Mouse (Mus musculus): ENCODE measurements at regions not wholly inside any gene's neighbourhood (a gene's known extent, or its start where the extent isn't known, plus 50 kb on each side); places are given as distances from the start of the nearest gene placed in this dataset.

DNA sequence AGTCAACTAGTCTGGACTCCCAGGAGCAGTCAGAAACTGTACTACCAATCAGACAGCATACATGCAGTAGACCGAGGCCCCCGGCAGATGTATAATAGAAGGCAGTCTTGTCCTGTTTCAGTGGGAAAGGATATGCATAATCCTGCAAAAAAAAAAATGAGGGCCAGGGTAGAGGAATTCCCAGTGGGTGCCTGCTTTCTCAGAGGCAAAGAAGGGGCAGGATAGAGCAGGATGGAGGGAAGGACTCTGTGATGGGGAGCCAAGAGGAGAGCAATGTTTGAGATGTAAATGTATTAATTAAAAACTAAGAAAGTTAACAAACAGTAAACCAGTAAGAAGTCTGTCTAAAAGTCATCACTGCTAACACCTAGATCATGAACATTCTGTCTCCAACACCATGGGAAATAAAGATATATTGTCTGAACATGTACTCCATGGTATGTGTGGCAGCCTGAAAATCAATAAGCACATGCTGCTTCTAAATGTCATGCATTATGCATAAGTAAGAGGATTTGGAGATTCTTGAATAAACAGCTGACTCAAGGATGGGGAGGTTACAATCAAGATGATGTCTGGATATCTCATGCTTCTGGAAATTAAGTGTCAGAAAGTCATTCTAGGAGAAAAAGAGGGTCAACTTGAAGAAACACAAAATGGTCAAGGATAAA lies 1485.3 kb downstream of the Naaladl2 start:
- no peak overlapping the region for H3K4me3 ChIP-seq (ENCODE audit: low read depth, low read length)
- ATAC-seq (no peak), DNase-seq (ENCODE audit: low spot score) (no peak)
- TF ChIP-seq EP300 (IDR thresholded peaks at IDR 0.05) (no peak), CTCF (IDR thresholded peaks at IDR 0.05) (no peak)
- H3K9ac ChIP-seq (replicated peaks; ENCODE audit: low read depth): no peak overlapping the region
- H3K36me3 ChIP-seq (ENCODE audit: insufficient read depth, low read length): no peaks in the 10 kb centered on the region
- no peak overlapping the region for H3K27ac ChIP-seq (ENCODE audit: low read length)
- no peaks in the 10 kb centered on the region for H3K4me1 ChIP-seq (ENCODE audit: insufficient read depth, low read depth, low read length)
- WGBS: 92% methylated on average over 2 of the region's 2 CpGs
- no peaks in the 10 kb centered on the region for H3K27me3 ChIP-seq (replicated peaks; ENCODE audit: insufficient read depth, low read length)
- no peak overlapping the region for H3K4me2 ChIP-seq (replicated peaks; ENCODE audit: low read depth, low read length)
- H3K9me3 ChIP-seq (ENCODE audit: low read length): no peaks in the 10 kb centered on the region

DNA sequence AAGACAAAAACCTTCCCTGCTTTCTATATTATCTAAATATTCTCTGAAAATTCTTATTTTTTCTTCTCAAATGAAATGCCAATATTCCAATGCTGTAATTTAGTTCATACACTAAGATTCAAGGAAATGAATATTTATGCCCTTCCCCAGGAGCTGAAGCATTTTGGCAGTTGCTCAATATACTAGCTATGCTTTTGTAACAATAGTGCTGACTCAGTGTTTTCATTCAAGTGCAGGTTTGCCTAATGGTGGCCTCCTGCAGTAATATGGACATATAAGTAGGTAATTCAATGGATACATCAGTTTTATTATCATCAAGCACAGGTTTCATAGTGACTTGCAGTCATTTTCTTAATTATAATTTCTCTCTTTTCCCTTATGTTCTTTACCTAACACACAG lies 1437.3 kb downstream of the Naaladl2 start:
- Histone ChIP-seq H3K9me3 (ENCODE audit: low read length) (no peaks in the 10 kb centered on the region), H3K4me1 (ENCODE audit: insufficient read depth, low read depth, low read length) (no peaks in the 10 kb centered on the region), H3K4me3 (ENCODE audit: low read depth, low read length) (no peak overlapping the region), H3K27me3 (replicated peaks; ENCODE audit: insufficient read depth, low read length) (no peaks in the 10 kb centered on the region), H3K36me3 (ENCODE audit: insufficient read depth, low read length) (no peaks in the 10 kb centered on the region), H3K27ac (ENCODE audit: low read length) (no peak overlapping the region), H3K4me2 (replicated peaks; ENCODE audit: low read depth, low read length) (no peak overlapping the region), H3K9ac (replicated peaks; ENCODE audit: low read depth) (no peak overlapping the region)
- TF ChIP-seq EP300 (IDR thresholded peaks at IDR 0.05): no peak
- TF ChIP-seq CTCF (IDR thresholded peaks at IDR 0.05): no peak
- ATAC-seq (no peak), DNase-seq (ENCODE audit: low spot score) (no peak)

Measured in lung, postnatal 0 days (tissue).